Mouse (Mus musculus): Measurements from ENCODE around the gene Mrps31. TPM values are rescaled to one million over a fixed set of nuclear protein-coding genes. Genes with fewer than 3 reads are reported as not detected.

Gene Mrps31
- total RNA-seq (2021): 50.0 and 51.9 TPM in 2 replicates
- long read RNA-seq, experiment 1, transcript Mrps31-201 (7 exons, 1,515 nt): major isoform, 114 of 117 reads
- long read RNA-seq, experiment 1, partial matches to known transcripts: 1 of 117 reads
- long read RNA-seq, experiment 1, other reads (novel, unspliced or antisense): 1 of 117 reads
- long read RNA-seq, experiment 2, transcript Mrps31-201 (7 exons, 1,515 nt): major isoform, 64 of 75 reads
- long read RNA-seq, experiment 2, partial matches to known transcripts: 4 of 75 reads
- long read RNA-seq, experiment 2, other reads (novel, unspliced or antisense): 6 of 75 reads

- DNase-seq: peak; percentile 87
Measured at GRCm38 (mm10) chr8:22411282-22411702, at the start of gene Mrps31. Mrps31 (plus strand) TSS chr8:22411361.

GRCm38 (mm10) chr8:22376311-22376710 lies 34.9 kb upstream of the Mrps31 start:
- DNase-seq: no peak

- DNase-seq: peak; percentile 56
Measured at GRCm38 (mm10) chr8:22376903-22377302, 34.3 kb upstream of the Mrps31 start.

- no peak for DNase-seq
Measured at GRCm38 (mm10) chr8:22380934-22381333, 30.2 kb upstream of the Mrps31 start.

- DNase-seq: no peak
Measured at GRCm38 (mm10) chr8:22382824-22383595, 28.2 kb upstream of the Mrps31 start.

GRCm38 (mm10) chr8:22385158-22385557 lies 26.0 kb upstream of the Mrps31 start:
- DNase-seq: no peak

- no peak for DNase-seq
Measured at GRCm38 (mm10) chr8:22389874-22390273, 21.3 kb upstream of the Mrps31 start.

- DNase-seq: no peak
Measured at GRCm38 (mm10) chr8:22390766-22391463, 20.2 kb upstream of the Mrps31 start.

- DNase-seq: no peak
Measured at GRCm38 (mm10) chr8:22394471-22394870, 16.7 kb upstream of the Mrps31 start.

GRCm38 (mm10) chr8:22395256-22395655 lies 15.9 kb upstream of the Mrps31 start:
- DNase-seq: no peak

GRCm38 (mm10) chr8:22397811-22398141 lies 13.4 kb upstream of the Mrps31 start:
- DNase-seq: no peak

- DNase-seq: peak; percentile 97
Measured at GRCm38 (mm10) chr8:22398142-22398951, 12.8 kb upstream of the Mrps31 start, which contains the start of gene Slc25a15. Slc25a15 (minus strand) TSS chr8:22398597.

- DNase-seq: peak; percentile 22
Measured at GRCm38 (mm10) chr8:22399285-22399880, 11.8 kb upstream of the Mrps31 start.

GRCm38 (mm10) chr8:22400593-22400992 lies 10.6 kb upstream of the Mrps31 start:
- DNase-seq: no peak

GRCm38 (mm10) chr8:22403235-22403634 lies 7.9 kb upstream of the Mrps31 start:
- DNase-seq: no peak

GRCm38 (mm10) chr8:22405733-22406132 lies 5.4 kb upstream of the Mrps31 start:
- no peak for DNase-seq

GRCm38 (mm10) chr8:22410688-22411281 lies 376 bp upstream of the Mrps31 start:
- no peak for DNase-seq

- DNase-seq: no peak
Measured at GRCm38 (mm10) chr8:22411971-22412370, 810 bp downstream of the Mrps31 start.
